Mouse (Mus musculus): Measurements from ENCODE around the gene Tead4.
"Not testable (repeated sequence)": the region's sequence is repeated elsewhere in the genome, so short reads cannot be mapped to it uniquely, and the experiment has no call there.

Tead4 gene

GRCm38 (mm10) chr6:128253111-128253510 is 47.5 kb downstream of the Tead4 start:
- intact Hi-C loops (cut with DNase I), result no loop called here

- intact Hi-C loops (cut with DNase I), result no loop called here
Observed at GRCm38 (mm10) chr6:128250596-128250995, 50.0 kb downstream of the Tead4 start.

GRCm38 (mm10) chr6:128237102-128237763 is 63.4 kb downstream of the Tead4 start:
- intact Hi-C loops (cut with DNase I), result loop anchor here (5.0 kb wide), 1 partner anchor 120 kb away; the partner anchor contains the start of gene Tulp3

DNA sequence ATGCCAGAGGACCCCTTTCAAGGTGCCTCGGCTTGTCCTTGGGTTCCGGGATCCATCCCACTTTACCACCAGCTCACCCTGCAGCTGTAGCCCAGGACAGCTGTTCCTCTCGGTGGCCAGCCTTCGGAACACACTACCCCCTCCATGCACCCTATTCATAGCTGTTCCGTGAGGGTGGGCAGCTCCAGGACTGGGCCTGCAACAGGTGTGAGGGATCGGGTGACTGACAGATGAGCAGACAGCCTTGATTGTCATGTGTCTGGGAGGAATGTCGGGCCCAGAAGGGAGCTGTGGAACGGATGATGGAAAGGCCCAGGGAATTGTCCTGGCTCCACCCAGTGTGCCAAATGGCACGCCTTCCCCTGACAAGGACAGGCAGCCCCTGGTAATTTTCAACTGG is 64.0 kb downstream of the Tead4 start:
- intact Hi-C loops (cut with DNase I), result loop anchor here (5.0 kb wide), 1 partner anchor 121 kb away; the partner anchor contains the start of gene Tulp3

GRCm38 (mm10) chr6:128234206-128234605 is 66.4 kb downstream of the Tead4 start:
- intact Hi-C loops (cut with DNase I), result loop anchor here (2.0 kb wide), 1 partner anchor 75 kb away; no protein-coding TSS in a partner anchor

GRCm38 (mm10) chr6:128232216-128232615 is 68.4 kb downstream of the Tead4 start:
- intact Hi-C loops (cut with DNase I), result no loop called here

DNA sequence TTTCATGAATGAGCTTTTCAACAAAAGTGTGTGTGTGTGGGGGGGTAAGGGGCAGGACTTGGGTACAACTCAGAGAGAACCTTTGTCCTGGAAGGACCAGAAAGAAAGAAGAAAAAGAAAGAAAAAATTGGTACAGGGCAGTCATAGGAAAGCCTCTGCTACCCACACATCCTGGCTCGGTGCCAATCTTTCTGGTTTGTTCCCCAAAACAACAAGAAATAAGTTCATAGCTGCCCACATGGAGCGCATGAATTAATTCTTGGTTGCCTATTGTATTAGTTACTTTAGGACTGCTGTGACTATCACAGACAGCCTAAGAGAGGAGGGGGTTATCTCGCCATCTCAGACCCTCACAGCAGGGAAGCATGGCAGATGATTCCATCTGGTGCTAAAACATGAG is 68.9 kb downstream of the Tead4 start:
- intact Hi-C loops (cut with DNase I), result no loop called here

- intact Hi-C loops (cut with DNase I), result no loop called here
Observed at GRCm38 (mm10) chr6:128227438-128228017, 73.1 kb downstream of the Tead4 start.

DNA sequence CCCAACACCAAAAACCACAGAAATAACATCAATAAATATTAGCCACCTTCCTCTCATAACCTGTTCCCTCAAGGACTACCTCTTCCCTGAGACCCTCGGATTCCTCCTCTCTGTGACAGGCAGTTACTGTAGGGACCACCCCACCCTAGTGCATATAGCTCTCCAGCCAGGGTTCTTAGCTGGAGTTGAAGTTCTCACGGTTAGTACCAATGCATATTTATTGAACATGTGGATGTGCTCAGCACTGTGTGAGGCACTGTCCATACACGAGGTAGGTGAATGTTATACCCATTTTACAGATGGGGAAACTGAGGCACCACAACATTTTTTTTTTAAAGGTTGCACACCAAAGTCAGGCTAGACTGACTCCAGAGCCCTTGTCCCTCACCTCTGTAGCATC is 73.7 kb downstream of the Tead4 start:
- intact Hi-C loops (cut with DNase I), result no loop called here

- intact Hi-C loops (cut with DNase I), result no loop called here
Observed at GRCm38 (mm10) chr6:128225846-128226176, 74.8 kb downstream of the Tead4 start.

DNA sequence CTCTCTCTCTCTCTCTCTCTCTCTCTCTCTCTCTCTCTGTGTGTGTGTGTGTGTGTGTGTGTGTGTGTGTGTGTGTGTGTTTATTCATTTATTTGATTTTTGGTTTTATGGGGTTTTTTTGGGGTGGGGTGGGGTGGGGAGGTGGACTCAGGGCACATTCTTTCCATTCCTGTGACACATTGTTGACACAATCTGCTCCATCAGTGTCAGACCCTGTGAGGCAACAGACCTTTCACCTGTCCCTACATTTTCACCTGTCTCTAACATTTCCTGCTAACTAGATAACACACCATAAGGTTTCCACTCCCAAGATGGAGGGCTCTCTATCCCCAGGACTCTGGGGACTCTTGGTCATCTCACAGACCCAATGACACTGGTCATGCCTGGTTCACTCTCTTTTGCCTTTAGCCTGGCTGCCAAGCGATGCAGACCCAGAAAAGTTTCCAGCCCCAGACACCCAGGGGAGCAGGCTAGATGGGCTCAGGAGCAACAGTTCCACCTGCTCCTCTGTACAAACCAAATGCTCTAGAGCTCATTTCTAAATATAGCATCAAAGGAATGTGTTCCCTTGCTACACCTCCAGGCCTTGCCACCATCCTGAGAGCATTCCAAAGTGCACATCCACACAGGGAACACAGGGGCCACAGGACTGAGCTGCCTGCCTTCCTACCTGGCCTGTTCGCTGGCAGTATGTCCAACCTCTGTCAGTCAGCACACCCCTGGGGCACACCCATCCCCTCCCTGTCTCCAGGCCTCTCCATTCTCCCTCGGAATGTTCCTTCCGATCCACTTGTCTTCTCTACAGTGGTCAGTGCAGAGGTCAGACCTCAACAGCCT is 75.4 kb downstream of the Tead4 start:
- intact Hi-C loops (cut with DNase I), result no loop called here

- intact Hi-C loops (cut with DNase I), result no loop called here
Observed at GRCm38 (mm10) chr6:128223159-128223558, 77.5 kb downstream of the Tead4 start.

DNA sequence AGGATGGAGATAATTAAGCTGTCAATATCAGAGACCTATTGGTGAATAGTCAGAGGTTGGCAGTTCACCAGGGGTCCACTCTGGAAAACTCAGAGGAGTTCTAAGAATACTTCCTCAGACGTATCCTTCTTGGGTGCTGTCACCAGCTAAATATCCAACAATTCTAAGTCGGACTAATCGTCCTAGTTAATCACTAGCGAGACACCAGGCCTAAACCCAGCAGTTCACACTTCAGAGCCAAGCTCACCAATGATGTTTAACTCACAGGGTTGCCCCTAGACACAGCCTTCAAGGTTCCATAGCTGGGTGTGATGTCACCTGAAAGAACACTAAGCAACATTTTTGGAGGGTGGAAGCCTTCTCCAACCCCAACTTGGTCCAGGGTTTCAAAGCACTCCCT is 85.6 kb downstream of the Tead4 start:
- intact Hi-C loops (cut with DNase I), result not testable (repeated sequence)

- intact Hi-C loops (cut with DNase I), result loop anchor here (10.0 kb wide), 1 partner anchor 96 kb away; the partner anchor contains the start of gene Tead4
Observed at GRCm38 (mm10) chr6:128209199-128209598, 91.4 kb downstream of the Tead4 start.

GRCm38 (mm10) chr6:128208491-128209170 is 92.0 kb downstream of the Tead4 start:
- intact Hi-C loops (cut with DNase I), result loop anchor here (10.0 kb wide), 1 partner anchor 96 kb away; the partner anchor contains the start of gene Tead4

DNA sequence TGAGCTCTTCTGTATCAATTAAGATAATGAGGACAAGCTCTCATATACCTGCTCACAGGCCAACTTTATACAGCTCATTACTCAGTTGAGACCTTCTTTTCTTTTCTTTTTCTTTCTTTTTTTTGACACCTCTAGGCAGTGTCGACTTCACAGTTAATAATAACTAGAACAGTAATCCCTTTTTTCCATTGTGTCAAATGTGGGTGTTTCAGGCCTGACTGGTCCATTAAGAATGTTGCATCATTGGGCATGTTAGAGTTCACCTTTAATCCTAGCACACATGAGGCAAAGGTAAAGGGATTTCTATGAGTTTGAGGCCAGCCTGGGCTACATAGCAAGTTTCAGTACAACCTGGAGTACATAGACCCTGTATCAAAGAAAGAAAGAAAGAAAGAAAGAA is 97.1 kb downstream of the Tead4 start:
- intact Hi-C loops (cut with DNase I), result loop anchor here (10.0 kb wide), 1 partner anchor 101 kb away; the partner anchor contains the start of gene Tead4

GRCm38 (mm10) chr6:128200847-128201640 is 99.6 kb downstream of the Tead4 start:
- intact Hi-C loops (cut with DNase I), result loop anchor here (10.0 kb wide), 1 partner anchor 104 kb away; the partner anchor contains the start of gene Tead4

GRCm38 (mm10) chr6:128200116-128200846 is 100.3 kb downstream of the Tead4 start:
- intact Hi-C loops (cut with DNase I), result loop anchor here (10.0 kb wide), 1 partner anchor 105 kb away; the partner anchor contains the start of gene Tead4

GRCm38 (mm10) chr6:128183521-128183920 is 117.1 kb downstream of the Tead4 start:
- intact Hi-C loops (cut with DNase I), result no loop called here

GRCm38 (mm10) chr6:128181176-128181575 is 119.4 kb downstream of the Tead4 start:
- intact Hi-C loops (cut with DNase I), result no loop called here

All from adrenal gland (tissue).